Mouse (Mus musculus) bone marrow macrophage, adult 2 months (primary cell): ENCODE measurements around the gene Inpp4a. TPM values are rescaled to one million over a fixed set of nuclear protein-coding genes. Genes with fewer than 3 reads are reported as not detected.

ENCODE experiments used
- H3K27ac ChIP-seq: 2 replicates; pipeline ENCODE4 v1.5.1; 2012; ENCODE audit warnings: low read depth, low read length; ENCODE audit not compliant: insufficient read depth
- H3K4me1 ChIP-seq: 2 replicates; pipeline ENCODE4 v1.6.1; 2012; ENCODE audit warnings: low read length; ENCODE audit not compliant: control insufficient read depth, insufficient read depth
- H3K4me3 ChIP-seq: 2 replicates; pipeline ENCODE4 v1.5.1; 2012; ENCODE audit warnings: mild to moderate bottlenecking, low read length, moderate library complexity; ENCODE audit not compliant: insufficient read depth
- CTCF ChIP-seq: IDR thresholded peaks from 2 replicates; pipeline ENCODE4 v1.5.1; 2012; ENCODE audit warnings: low read depth, mild to moderate bottlenecking, low read length, moderate library complexity
- POLR2A ChIP-seq: IDR thresholded peaks from 2 replicates; pipeline ENCODE4 v1.6.1; 2012; ENCODE audit warnings: mild to moderate bottlenecking, low read depth, low read length, borderline replicate concordance
- polyA plus RNA-seq: library from polyadenylated mRNA; stranded (reverse); fragments of >200 nt; gene quantifications from 2 replicates; pipeline ENCODE4 v1.2.4, GENCODE M21; 2012; ENCODE audit not compliant: missing spikeins, insufficient read depth, insufficient read length

Gene Inpp4a
- polyA plus RNA-seq, 1 experiment = 40.7 TPM

DNA sequence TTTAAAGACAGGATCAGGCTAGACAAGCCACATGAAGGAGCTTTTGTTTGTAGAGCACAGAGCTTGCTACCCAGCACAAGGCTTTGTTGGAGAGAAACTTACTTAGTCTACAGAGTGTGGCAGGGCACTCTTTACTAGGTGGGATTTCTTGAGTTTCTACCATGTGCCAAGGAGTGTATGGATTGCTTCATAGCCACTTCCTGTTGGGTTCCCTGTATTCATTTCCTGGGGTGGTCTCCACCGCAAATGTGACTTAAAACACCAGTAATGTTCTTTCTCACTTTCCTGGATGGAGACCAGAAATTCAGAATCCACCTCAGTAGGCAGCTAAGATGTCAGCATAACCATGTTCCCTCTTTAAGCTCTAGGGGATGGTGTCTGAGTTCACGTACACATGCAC, 18.9 kb downstream of the Inpp4a start:
- Histone ChIP-seq H3K4me3 (no peak overlapping the region), H3K27ac (peak overlapping the region; percentile 70), H3K4me1 (peaks cover 61% of the 10 kb centered on the region)
- TF ChIP-seq POLR2A (no peak), CTCF (no peak)

DNA sequence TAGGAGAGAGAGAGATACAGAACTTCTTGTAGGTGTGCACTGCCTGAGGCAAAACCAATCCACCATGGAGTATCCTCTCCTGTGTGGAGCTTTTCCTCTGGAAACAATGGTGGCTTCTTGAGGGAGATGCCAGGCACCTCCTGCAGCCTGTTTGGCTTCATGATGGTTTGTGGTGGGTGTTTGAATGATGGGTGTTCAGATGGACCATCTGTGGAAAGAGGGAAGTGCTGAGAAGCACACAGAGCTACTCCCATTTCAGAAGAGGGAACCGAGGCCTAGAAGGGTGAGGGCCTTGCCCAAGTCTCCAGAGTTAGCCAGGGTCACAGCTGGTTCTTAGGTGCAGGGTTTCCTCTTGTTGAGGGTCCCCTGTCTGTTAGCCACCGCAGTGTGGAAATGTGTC, 23.0 kb downstream of the Inpp4a start:
- H3K4me1 ChIP-seq = peaks cover 28% of the 10 kb centered on the region
- TF ChIP-seq POLR2A (no peak), CTCF (no peak)
- H3K27ac ChIP-seq = no peak overlapping the region
- H3K4me3 ChIP-seq = no peak overlapping the region

DNA sequence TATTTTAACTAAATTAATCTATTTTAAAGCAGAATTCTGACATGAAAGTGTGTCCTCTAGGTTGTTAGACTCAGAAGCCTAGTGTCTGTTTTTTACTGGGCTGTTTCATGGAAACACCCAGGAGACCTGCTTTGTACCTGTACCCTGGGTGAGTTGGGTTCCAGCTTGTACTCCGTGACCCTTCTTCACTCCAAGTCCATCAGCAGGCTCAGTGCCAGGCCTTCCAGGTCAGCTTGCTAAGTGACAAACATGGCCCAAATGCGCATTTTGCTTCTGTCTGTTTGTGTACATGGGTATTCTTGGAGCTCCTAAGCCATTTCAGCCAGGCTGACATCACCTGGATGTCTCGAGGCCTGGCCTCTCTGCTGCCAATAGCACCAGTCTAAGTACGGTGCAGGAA, 23.5 kb downstream of the Inpp4a start:
- H3K4me1 ChIP-seq = peaks cover 23% of the 10 kb centered on the region
- TF ChIP-seq POLR2A (no peak), CTCF (no peak)

DNA sequence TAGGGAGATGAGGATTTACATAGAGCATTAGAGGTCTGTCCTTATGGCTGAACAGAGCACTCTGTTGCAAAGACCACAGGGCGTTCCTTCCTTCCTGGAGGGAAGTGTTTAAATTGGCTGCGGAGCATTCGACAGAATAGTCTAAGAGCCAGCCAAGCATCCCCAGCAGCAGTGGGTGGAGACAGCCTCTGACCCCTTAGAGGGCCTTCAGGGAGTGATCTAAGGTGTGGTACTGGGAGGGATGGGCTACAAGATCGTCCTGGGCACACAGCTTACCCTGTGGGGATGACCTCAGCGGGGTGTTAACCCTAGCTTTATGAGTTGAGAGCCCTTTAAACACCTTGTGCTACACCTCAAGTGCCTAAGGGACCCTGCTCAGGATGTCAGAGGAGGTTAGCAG, 24.9 kb downstream of the Inpp4a start:
- TF ChIP-seq CTCF = no peak
- no peak for TF ChIP-seq POLR2A

More for the DNA sequence above, 23.5 kb downstream of the Inpp4a start:
- Histone ChIP-seq H3K4me3 (no peak overlapping the region), H3K27ac (no peak overlapping the region)

DNA sequence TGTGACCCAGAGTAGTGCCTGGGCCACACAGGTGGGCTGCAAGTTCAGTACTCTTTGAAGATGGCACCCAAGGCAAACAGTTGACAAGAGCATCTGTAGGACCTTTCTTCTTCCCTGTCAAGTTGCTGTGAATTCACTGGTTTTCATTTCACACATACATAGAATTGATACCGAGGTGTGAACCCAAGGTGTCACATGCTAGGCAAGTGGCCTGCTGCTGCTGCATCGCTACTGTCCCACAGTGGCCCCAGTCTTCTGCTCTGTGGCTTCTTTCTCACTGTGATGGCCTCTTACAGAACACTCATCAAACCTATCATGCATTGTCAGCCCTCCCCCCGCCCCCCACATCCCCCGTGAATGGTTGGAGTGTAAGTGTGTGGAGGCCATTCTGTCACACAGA, 27.6 kb downstream of the Inpp4a start:
- Histone ChIP-seq H3K4me3 (no peak overlapping the region), H3K27ac (no peak overlapping the region), H3K4me1 (peaks cover 9% of the 10 kb centered on the region)
- TF ChIP-seq POLR2A (no peak), CTCF (no peak)

More for the DNA sequence above, 24.9 kb downstream of the Inpp4a start:
- peaks cover 14% of the 10 kb centered on the region for H3K4me1 ChIP-seq
- no peak overlapping the region for H3K27ac ChIP-seq
- H3K4me3 ChIP-seq = no peak overlapping the region

DNA sequence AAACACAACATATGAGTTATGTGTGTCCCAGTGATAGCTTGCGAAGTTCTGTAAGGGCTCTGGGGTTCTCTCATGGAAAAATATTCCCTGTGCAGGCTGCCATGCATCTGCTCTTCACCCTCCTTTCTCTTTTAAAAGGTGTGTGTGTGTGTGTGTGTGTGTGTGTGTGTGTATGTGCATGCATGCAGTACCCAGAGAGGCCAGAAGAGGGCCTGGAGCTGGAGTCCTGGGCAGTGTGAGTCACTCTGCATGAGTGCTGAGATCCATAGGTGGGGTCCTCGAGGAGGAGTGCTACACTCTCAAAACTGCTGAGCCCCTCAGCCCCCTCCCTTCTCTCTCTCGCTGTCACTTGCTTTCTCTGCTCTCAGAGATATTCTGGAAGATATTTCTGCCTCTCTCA, 29.5 kb downstream of the Inpp4a start:
- Histone ChIP-seq H3K4me1 (peaks cover 9% of the 10 kb centered on the region), H3K4me3 (no peak overlapping the region), H3K27ac (no peak overlapping the region)
- TF ChIP-seq POLR2A (no peak), CTCF (no peak)

DNA sequence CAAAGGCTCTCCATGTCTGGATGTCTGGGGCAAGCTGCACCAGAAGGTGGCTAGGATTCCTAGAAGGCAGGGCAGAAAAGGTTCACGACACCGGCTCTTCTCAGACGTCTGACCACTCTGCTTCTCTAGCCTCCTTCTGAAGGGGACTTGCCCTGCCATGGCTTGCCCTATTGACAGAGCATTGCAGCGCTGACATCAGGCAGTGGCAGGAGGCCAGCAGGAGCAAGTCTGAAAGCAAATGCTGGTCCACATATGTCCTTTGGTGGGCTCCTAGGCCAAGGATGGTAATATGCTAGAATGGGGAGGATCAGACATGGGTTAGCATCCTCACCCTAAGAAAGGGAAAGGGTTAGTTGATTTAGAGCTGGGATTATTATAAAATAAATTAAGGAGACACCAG, 30.2 kb downstream of the Inpp4a start:
- H3K4me3 ChIP-seq = no peak overlapping the region
- no peak for TF ChIP-seq CTCF
- no peak for TF ChIP-seq POLR2A
- peaks cover 10% of the 10 kb centered on the region for H3K4me1 ChIP-seq
- H3K27ac ChIP-seq = no peak overlapping the region

DNA sequence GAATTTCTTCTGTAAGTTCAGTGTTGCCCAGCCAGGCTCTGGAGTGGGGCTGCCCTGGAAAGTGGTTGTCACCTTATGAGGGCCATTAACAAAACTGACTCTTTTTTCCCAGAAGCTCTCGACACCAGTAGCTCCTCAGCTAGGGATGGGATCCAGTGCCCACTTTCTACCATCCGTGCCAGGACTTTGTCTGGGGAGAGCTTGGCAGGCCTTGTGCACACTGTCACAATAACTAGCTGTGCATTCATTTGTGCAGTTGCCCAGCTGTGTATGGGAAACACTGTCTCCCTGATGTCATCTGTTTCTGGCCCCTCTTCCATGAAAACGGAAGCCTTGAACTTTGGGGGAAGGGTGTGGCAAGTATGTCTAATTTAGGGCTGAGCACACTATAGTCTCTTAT, 33.1 kb downstream of the Inpp4a start:
- Histone ChIP-seq H3K4me1 (peaks cover 22% of the 10 kb centered on the region), H3K27ac (no peak overlapping the region), H3K4me3 (no peak overlapping the region)
- no peak for TF ChIP-seq POLR2A
- TF ChIP-seq CTCF = no peak

DNA sequence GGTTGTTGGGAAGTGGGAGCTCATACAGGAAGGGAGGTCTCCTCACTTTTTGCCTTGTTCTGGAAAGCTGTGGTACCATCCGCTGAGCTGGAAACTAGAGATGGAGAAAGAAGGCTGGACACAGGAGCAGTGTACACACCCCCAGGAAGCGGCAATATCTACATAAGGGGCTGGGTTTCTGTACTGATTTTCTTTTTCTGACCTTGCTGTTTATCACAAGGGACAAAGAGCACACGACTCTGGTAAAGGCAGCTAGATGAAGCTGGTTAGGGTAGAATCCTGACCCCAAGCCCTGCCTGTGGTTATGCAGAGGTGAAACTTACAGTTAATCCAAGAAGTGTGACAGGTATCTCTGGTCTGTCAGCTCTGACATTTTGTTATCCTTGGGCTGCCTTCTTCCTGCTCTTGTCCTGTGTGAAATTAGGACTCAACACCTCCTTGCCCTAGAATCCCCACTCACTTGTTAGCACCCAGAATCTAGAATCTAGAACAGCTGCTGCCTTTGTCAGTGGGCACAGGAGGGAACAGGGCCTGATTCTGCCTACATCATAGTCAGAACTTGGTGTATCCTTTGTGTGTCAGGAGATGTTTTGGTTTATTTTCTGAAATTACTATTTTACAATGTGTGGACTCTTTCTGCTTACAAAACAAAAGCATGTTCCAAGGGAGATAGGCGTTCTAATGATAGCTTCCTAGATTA, 34.2 kb downstream of the Inpp4a start:
- no peak for TF ChIP-seq CTCF
- no peak for TF ChIP-seq POLR2A
- H3K4me3 ChIP-seq = no peak overlapping the region
- peaks cover 22% of the 10 kb centered on the region for H3K4me1 ChIP-seq
- H3K27ac ChIP-seq = no peak overlapping the region

DNA sequence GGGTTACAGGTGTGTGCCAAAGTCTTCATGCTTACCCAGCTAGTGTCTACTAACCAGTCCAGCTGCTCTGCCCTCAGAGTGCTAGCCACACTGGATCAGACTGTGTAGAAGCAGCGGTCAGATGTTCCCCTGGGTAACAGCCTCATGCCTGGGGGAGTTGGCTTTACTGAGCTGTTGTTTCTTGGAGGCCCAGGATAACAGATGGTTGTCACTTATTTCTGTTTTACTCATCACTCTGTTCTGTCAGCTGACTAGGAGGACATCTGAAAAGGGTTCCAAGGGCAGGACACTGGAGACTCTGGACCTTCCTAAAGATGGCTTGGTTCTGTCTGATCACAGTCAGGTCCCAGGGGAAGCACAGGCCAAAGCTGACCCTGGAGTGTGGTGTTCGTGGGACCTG, 36.4 kb downstream of the Inpp4a start:
- Histone ChIP-seq H3K4me3 (no peak overlapping the region), H3K4me1 (peaks cover 22% of the 10 kb centered on the region), H3K27ac (no peak overlapping the region)
- TF ChIP-seq POLR2A = no peak
- no peak for TF ChIP-seq CTCF
